Mouse (Mus musculus): ENCODE measurements around the gene 0610030E20Rik. TPM values are rescaled to one million over a fixed set of nuclear protein-coding genes. Genes with fewer than 3 reads are reported as not detected.

0610030E20Rik gene
- polyA plus RNA-seq (2017; shearing (Covaris generic)), result 45.7 TPM

DNA sequence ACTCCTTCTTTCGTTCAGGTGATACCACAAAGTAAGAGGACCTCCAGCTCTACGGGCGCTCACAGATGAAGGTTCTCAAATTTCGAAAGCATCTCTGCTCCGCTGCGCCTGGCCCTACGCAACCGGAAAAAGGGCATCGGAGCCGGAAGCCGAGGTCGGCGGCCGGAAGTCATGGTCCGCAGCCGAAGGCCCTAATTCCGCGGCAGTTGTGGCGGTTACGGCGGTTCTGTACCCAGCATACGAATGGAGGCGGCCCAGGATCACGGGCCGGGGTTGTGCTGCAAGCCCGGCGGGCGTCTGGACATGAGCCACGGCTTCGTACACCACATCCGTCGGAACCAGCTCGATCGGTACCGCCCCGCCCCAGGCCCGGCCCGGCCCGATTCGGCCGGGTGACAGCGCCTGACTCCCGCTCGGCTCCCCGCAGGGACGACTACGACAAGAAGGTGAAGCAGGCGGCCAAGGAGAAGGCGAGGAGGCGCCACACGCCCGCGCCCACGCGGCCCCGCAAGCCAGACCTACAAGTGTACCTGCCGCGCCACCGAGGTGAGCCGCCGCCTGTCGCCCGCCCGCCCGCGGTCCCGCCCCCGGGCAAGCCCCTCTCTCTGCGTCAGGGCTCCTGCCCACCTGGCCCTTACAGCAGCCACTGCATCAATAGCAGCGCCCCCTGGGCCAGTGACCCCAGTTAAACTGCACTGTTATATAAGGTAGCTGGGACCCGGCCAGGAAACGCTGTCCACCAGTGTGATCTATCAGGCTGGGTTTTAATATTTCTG, at the start of gene 0610030E20Rik:
Gene 0610030E20Rik, plus strand, starts transcription at position 152 of the 776 bp plus-strand sequence.

GRCm38 (mm10) chr6:72345074-72345567, 2.0 kb upstream of the 0610030E20Rik start, which contains the start of gene Usp39:
TSS of gene Usp39 (minus strand) at chr6:72345184.

GRCm38 (mm10) chr6:72355066-72355911, 8.2 kb downstream of the 0610030E20Rik start, which contains the start of gene Tmem150a:
TSS of gene Tmem150a (plus strand) at chr6:72355447.

GRCm38 (mm10) chr6:72366844-72367443, 19.8 kb downstream of the 0610030E20Rik start, which contains the start of gene Rnf181:
TSS of gene Rnf181 (minus strand) at chr6:72366956.

GRCm38 (mm10) chr6:72380131-72380770, 33.1 kb downstream of the 0610030E20Rik start, which contains the start of gene Vamp5:
TSS of gene Vamp5 (minus strand) at chr6:72380468.

GRCm38 (mm10) chr6:72389941-72390771, 43.0 kb downstream of the 0610030E20Rik start, which contains the start of gene Vamp8:
TSS of gene Vamp8 (minus strand) at chr6:72390703.

Other genes with a start within 250 kb of the 0610030E20Rik start
- gene St3gal5, start 249.7 kb upstream of the 0610030E20Rik start, polyA plus RNA-seq (2017; shearing (Covaris generic)), result 1.8 TPM
- not detected for gene Atoh8, start 111.7 kb upstream of the 0610030E20Rik start, polyA plus RNA-seq (2017; shearing (Covaris generic))
- not detected for gene Sftpb, start 42.7 kb upstream of the 0610030E20Rik start, polyA plus RNA-seq (2017; shearing (Covaris generic))
- 26.7 TPM for gene Usp39, start 2.1 kb upstream of the 0610030E20Rik start, polyA plus RNA-seq (2017; shearing (Covaris generic))
- 0.59 TPM for gene Tmem150a, start 8.1 kb downstream of the 0610030E20Rik start, polyA plus RNA-seq (2017; shearing (Covaris generic))
- 157 TPM for gene Rnf181, start 19.6 kb downstream of the 0610030E20Rik start, polyA plus RNA-seq (2017; shearing (Covaris generic))
- 64.9 TPM for gene Vamp5, start 33.2 kb downstream of the 0610030E20Rik start, polyA plus RNA-seq (2017; shearing (Covaris generic))
- 303 TPM for gene Vamp8, start 43.4 kb downstream of the 0610030E20Rik start, polyA plus RNA-seq (2017; shearing (Covaris generic))
- gene Ggcx, start 67.0 kb downstream of the 0610030E20Rik start, polyA plus RNA-seq (2017; shearing (Covaris generic)), result 12.6 TPM
- 449 TPM for gene Mat2a, start 92.2 kb downstream of the 0610030E20Rik start, polyA plus RNA-seq (2017; shearing (Covaris generic))
- not detected for gene Sh2d6, start 174.4 kb downstream of the 0610030E20Rik start, polyA plus RNA-seq (2017; shearing (Covaris generic))
- 621 TPM for gene Capg, start 197.1 kb downstream of the 0610030E20Rik start, polyA plus RNA-seq (2017; shearing (Covaris generic))